Mouse (Mus musculus) adrenal gland, postnatal 25 days (tissue): ENCODE data around the gene Slc9a8. TPM values are rescaled to one million over a fixed set of nuclear protein-coding genes. Genes with fewer than 3 reads are reported as not detected.

Experiments used
- DNase-seq: peaks from one replicate; pipeline ENCODE4 v3.0.0; 2021; ENCODE audit warnings: mixed read lengths
- total RNA-seq: library from RNA; stranded (reverse); gene quantifications from 2 replicates; pipeline ENCODE4 v1.2.3, GENCODE M21; 2021

Gene Slc9a8
- total RNA-seq, 1 experiment from 2014 or later = 51.9 TPM

- no peak for DNase-seq
Observed at GRCm38 (mm10) chr2:167507719-167508385, 86.3 kb downstream of the Slc9a8 start.

GRCm38 (mm10) chr2:167508569-167508968 lies 87.1 kb downstream of the Slc9a8 start:
- no peak for DNase-seq

GRCm38 (mm10) chr2:167510485-167510884 lies 89.0 kb downstream of the Slc9a8 start:
- DNase-seq = no peak

DNA sequence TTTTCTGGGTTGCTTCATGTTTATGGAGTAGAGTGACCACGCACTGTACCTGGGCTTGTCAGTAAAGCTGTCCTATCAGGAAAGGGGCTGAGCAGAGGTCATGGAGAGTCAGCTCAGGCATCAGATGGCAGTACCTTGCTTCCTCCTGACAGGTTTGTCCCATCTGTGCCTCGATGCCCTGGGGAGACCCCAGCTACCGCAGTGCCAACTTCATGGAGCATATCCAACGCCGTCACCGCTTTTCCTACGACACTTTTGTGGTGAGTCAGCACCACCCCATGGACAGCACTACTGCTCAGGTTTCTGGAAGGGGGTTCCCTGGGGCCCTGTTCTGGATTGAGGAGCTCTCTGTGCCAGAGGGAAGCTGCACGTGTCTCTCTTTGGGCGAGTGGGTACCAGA lies 90.9 kb downstream of the Slc9a8 start:
- no peak for DNase-seq

DNA sequence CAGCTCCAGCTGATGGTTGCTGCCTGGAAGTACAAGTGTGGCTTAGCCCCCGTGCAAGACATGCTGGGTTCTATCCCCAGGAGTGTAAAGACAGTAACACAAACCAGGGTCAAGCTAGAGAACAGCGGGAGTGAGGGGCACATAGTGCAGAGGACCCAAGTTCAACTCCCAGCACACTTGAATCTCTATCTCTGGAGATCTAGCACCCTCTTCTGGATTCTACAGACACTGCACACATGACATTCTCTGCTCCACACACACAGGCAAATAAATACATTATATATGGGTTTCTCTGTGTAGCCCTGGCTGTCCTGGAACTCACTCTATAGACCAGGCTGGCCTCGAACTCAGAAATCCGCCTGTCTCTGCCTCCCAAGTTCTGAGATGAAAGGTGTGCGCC lies 91.5 kb downstream of the Slc9a8 start:
- DNase-seq = no peak

- DNase-seq = no peak
Observed at GRCm38 (mm10) chr2:167514641-167515040, 93.1 kb downstream of the Slc9a8 start.

GRCm38 (mm10) chr2:167515688-167516087 lies 94.2 kb downstream of the Slc9a8 start:
- DNase-seq = no peak

DNA sequence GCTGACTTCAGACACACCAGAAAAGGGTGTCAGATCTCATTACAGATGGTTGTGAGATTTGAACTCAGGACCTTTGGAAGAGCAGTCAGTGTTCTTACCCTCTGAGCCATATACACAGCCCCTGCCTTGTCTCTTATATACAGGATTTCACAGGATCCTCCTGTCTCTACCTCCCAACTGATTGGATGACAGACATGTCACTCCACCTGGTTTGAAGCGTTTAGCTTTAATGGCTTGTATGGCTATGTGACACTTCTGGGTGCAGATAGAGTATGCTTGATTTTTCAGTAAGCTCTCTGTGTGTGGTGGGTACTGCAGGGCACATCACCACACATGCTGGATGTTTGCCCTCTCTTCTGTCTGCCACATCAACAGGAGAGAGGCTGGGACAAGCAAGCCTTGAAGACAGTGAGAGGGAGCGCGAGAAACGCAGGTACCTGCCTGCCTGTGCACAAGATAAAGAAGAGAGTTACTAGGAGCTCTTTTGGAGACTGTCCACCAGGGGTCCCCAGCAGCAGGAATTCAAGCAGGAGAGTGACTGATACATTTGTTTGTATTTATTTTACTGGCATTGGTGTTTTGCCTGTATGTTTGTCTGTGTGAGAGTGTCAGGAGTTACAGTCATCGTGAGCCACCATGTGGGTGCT lies 98.2 kb downstream of the Slc9a8 start:
- no peak for DNase-seq

Other genes with a start within 250 kb of the Slc9a8 start
- 10.8 and 14.5 TPM in 2 replicates for gene Kcnb1, start 231.6 kb upstream of the Slc9a8 start, total RNA-seq
- gene Ptgis, start 181.1 kb upstream of the Slc9a8 start, total RNA-seq = 17.7 and 24.9 TPM in 2 replicates
- gene B4galt5, start 72.5 kb upstream of the Slc9a8 start, total RNA-seq = 72.9 and 78.8 TPM in 2 replicates
- 68.4 and 71.6 TPM in 2 replicates for gene Rnf114, start 70.9 kb downstream of the Slc9a8 start, total RNA-seq
- gene Spata2, start 71.2 kb downstream of the Slc9a8 start, total RNA-seq = 35.1 and 36.5 TPM in 2 replicates
- gene Snai1, start 116.5 kb downstream of the Slc9a8 start, total RNA-seq = 12.8 and 13.0 TPM in 2 replicates
- 187 and 190 TPM in 2 replicates for gene Ube2v1, start 210.4 kb downstream of the Slc9a8 start, total RNA-seq
- 12.1 and 15.7 TPM in 2 replicates for gene Gm20431, start 239.8 kb downstream of the Slc9a8 start, total RNA-seq